Mouse (Mus musculus): ENCODE measurements around the gene Pdcd6ip.

The Pdcd6ip gene

GRCm38 (mm10) chr9:113626730-113627129, 81.3 kb downstream of the Pdcd6ip start:
- no peak for DNase-seq (ENCODE audit: low read depth, low spot score)

DNA sequence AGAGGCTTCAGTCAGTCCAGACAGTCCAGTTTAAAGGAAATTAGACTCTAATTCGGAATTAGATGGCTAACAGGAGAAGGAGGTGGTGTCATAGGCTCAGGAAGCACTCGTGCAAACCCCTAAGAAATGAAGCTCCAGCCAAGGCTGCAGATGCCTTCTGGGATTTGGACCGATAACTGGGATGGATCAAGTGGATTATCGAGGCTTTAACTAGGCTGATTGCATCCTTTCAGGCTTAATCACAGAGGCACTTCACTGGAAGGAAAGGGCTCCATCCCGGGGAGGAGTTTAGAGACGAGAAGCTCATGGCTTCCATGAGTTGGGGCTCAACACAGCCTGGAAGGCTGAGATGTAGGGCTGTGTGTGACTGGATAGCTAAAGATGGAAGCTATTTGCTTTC, 84.0 kb downstream of the Pdcd6ip start:
- no peak for DNase-seq (ENCODE audit: low read depth, low spot score)

- DNase-seq (ENCODE audit: low read depth, low spot score), result no peak
These were observed 91.0 kb downstream of the Pdcd6ip start for GRCm38 (mm10) chr9:113617081-113617480.

- no peak for DNase-seq (ENCODE audit: low read depth, low spot score)
These were observed 97.3 kb downstream of the Pdcd6ip start for GRCm38 (mm10) chr9:113610776-113611175.

- DNase-seq (ENCODE audit: low read depth, low spot score), result no peak
These were observed 105.9 kb downstream of the Pdcd6ip start for GRCm38 (mm10) chr9:113602140-113602539.
